Mouse (Mus musculus) yolk sac, embryonic 10.5 days (tissue): ENCODE results near the gene Art5.
"Not testable (repeated sequence)": the region's sequence is repeated elsewhere in the genome, so short reads cannot be mapped to it uniquely, and the experiment has no call there.

Experiments used
- DNase-seq: peaks from one replicate; pipeline ENCODE4 v3.0.0-alpha.2; 2017; ENCODE audit warnings: low spot score

Art5 gene

GRCm38 (mm10) chr7:102081784-102082183 lies 27.5 kb downstream of the Art5 start:
- DNase-seq: no peak

GRCm38 (mm10) chr7:102080311-102080710 lies 29.0 kb downstream of the Art5 start:
- DNase-seq: no peak

- DNase-seq: no peak
These were observed 30.8 kb downstream of the Art5 start for GRCm38 (mm10) chr7:102078517-102078916.

GRCm38 (mm10) chr7:102076714-102077296 lies 32.5 kb downstream of the Art5 start:
- no peak for DNase-seq

GRCm38 (mm10) chr7:102066363-102066762 lies 42.9 kb downstream of the Art5 start:
- DNase-seq: no peak

- DNase-seq: peak; percentile 95
These were observed 44.0 kb downstream of the Art5 start, which contains the start of the genes Rnf121, Xndc1 and Xntrpc for GRCm38 (mm10) chr7:102065046-102065891. Gene Rnf121 (minus strand): TSS chr7:102065469. Gene Xndc1 (plus strand): TSS chr7:102065511. Gene Xntrpc (plus strand): TSS chr7:102065713.

- DNase-seq: no peak
These were observed 44.6 kb downstream of the Art5 start for GRCm38 (mm10) chr7:102064655-102065045.

GRCm38 (mm10) chr7:102063891-102064290 lies 45.4 kb downstream of the Art5 start:
- DNase-seq: no peak

- DNase-seq: no peak
These were observed 47.1 kb downstream of the Art5 start for GRCm38 (mm10) chr7:102062203-102062602.

- DNase-seq: no peak
These were observed 47.9 kb downstream of the Art5 start for GRCm38 (mm10) chr7:102061353-102061752.

GRCm38 (mm10) chr7:102048524-102048923 lies 60.8 kb downstream of the Art5 start:
- not testable (repeated sequence) for DNase-seq
